Comparison of ENCODE assay signal across 8 mouse cellular contexts in genomic region chr6:125215148-125215954, GRCm38 (mm10). TPM values are rescaled to one million over a fixed set of nuclear protein-coding genes. Genes with fewer than 3 reads are reported as not detected.
DNase-seq lines count a peak whose midpoint lies in the region; ATAC-seq lines count a peak whose summit lies in the region.

TSS of gene Vamp1 (plus strand) at chr6:125215551.

- intact Hi-C loops in gastrocnemius, postnatal 14 days (cut with DNase I; ENCODE audit: low total_unique reads): loop anchor here (10.0 kb wide), 1 partner anchor 149 kb away; no protein-coding TSS in a partner anchor
- intact Hi-C loops in left cerebral cortex, postnatal 10 days (cut with DNase I): loop anchor here (5.0 kb wide), 1 partner anchor 52 kb away; no protein-coding TSS in a partner anchor

- peak; percentile 90 for ATAC-seq in inflammation-experienced regulatory T-cells, adult 6 months
- peak; percentile 96 for ATAC-seq in megakaryocyte-erythroid progenitor cell, adult 5-6 weeks (replicated peaks; ENCODE audit: low FRiP score, low TSS enrichment, poor library complexity, severe bottlenecking)

- DNase-seq in adrenal gland, adult (ENCODE audit: inconsistent age in 2 of 2, low spot score in 1 of 2): peak; percentile 96 to 99
- peak; percentile 99 for DNase-seq in embryo, embryonic 10.5 days (ENCODE audit: low spot score)
- DNase-seq in gastrocnemius, postnatal 14 days: peak; percentile 88
- peak; percentile 95 for DNase-seq in left cerebral cortex, postnatal 10 days (ENCODE audit: extremely low spot score in 1 of 2, low spot score in 2 of 2)
- DNase-seq in right cerebral cortex, postnatal 25 days: peak; percentile 93
- peak; percentile 90 for DNase-seq in urinary bladder, postnatal 4 days (ENCODE audit: low spot score in 2 of 2)

RNA-seq across cellular contexts. Expression of gene Vamp1, which starts in this region (rescaled TPM):
- total RNA-seq in gastrocnemius, postnatal 14 days (2021): 10 to 100 TPM; 10.7 to 11.3 TPM
- polyA plus RNA-seq in inflammation-experienced regulatory T-cells, adult 6 months (2017; shearing (Covaris generic)): 10 to 100 TPM in 2 of 3 experiments, 1 to 10 TPM in 1; 9.8 to 20.8 (median 18.2) TPM
- 10 to 100 TPM; 25.7 to 26.5 TPM for total RNA-seq in left cerebral cortex, postnatal 10 days (2021)
- 14.9 and 25.5 TPM in 2 replicates for total RNA-seq in megakaryocyte-erythroid progenitor cell, adult 5-6 weeks (2014; fragmentation: Nextera tagmentation)
- 2.3 and 4.9 TPM in 2 replicates for total RNA-seq in megakaryocyte-erythroid progenitor cell, adult 5-6 weeks (2017)

Comparison
In these comparisons a context has a peak if more than half of its experiments do, and no peak if none do; other contexts are left out.
1. Peak in every context shown above with its lines: DNase-seq and ATAC-seq.